Mouse (Mus musculus): ENCODE data around the gene Tnfaip8l2. TPM values are rescaled to one million over a fixed set of nuclear protein-coding genes. Genes with fewer than 3 reads are reported as not detected.

Gene Tnfaip8l2
- polyA plus RNA-seq, 1 experiment from 2014 or later, result 6.0 TPM

DNA sequence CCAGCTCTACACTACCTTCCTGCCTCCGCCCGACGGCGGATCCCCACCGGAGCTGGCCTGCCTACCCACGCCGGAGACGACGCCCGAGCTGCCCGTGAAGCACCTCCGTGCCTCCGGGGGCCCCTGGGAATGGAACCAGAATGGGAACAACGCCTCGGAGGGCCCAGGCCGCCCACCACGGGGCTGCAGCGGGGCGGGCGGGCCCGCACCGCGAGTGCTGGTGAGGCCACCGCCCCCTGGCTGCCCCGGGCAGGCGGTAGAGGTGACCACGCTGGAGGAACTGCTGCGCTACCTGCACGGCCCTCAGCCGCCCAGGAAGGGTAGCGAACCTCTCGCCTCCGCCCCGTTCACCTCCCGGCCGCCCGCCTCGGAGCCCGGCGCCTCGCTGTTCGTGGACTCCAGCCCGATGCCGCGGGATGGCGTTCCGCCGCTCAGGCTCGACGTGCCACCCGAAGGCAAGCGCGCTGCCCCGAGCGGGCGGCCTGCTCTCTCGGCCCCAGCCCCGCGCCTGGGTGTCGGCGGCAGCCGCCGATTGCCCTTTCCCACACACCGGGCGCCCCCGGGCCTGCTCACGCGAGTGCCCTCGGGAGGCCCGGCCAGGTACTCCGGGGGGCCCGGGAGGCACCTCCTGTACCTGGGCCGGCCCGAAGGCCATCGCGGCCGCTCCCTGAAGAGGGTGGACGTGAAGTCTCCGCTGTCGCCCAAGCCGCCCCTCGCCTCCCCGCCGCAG lies 30.5 kb upstream of the Tnfaip8l2 start:
- H3K4me3 ChIP-seq (replicated peaks), result peak overlapping the region; percentile 40
- H3K9me3 ChIP-seq (replicated peaks), result no peaks in the 10 kb centered on the region
- WGBS (ENCODE audit: insufficient replicate concordance), result 16% methylated on average over 84 of the region's 84 CpGs
- DNase-seq (no peak), ATAC-seq (ENCODE audit: low read depth) (no peak)
- H3K9ac ChIP-seq, result no peak overlapping the region
- no peak overlapping the region for H3K27ac ChIP-seq
- H3K27me3 ChIP-seq, result peaks cover 91% of the 10 kb centered on the region
- H3K4me1 ChIP-seq (replicated peaks), result peaks cover 11% of the 10 kb centered on the region
- H3K36me3 ChIP-seq, result no peaks in the 10 kb centered on the region
- H3K4me2 ChIP-seq, result peak overlapping the region; percentile 59

DNA sequence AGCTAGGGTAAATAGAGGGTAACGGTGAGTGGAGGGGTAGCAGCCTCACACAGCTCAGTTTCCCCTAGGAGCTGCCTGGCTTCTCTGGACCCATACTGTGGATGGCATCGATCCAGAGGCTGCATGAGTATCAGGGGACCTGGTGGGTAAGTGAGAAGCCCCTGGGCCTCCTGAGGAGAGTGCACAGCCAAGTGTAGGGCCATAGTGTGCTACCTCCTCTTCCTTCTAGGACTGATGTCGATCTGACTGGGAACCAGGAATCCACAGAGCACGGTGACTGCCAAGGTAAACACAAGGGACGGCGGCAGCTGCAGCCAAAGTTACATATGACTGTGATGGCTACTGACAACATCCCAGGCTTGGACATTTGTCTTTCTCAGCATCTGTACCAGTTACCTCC lies 28.9 kb upstream of the Tnfaip8l2 start:
- H3K9ac ChIP-seq, result no peak overlapping the region
- H3K36me3 ChIP-seq, result no peaks in the 10 kb centered on the region
- H3K27ac ChIP-seq, result no peak overlapping the region
- peaks cover 11% of the 10 kb centered on the region for H3K4me1 ChIP-seq (replicated peaks)
- no peak overlapping the region for H3K4me3 ChIP-seq (replicated peaks)
- DNase-seq (no peak), ATAC-seq (ENCODE audit: low read depth) (no peak)
- peaks cover 90% of the 10 kb centered on the region for H3K27me3 ChIP-seq
- no peaks in the 10 kb centered on the region for H3K9me3 ChIP-seq (replicated peaks)
- WGBS (ENCODE audit: insufficient replicate concordance), result 79% methylated on average over 6 of the region's 6 CpGs
- no peak overlapping the region for H3K4me2 ChIP-seq

DNA sequence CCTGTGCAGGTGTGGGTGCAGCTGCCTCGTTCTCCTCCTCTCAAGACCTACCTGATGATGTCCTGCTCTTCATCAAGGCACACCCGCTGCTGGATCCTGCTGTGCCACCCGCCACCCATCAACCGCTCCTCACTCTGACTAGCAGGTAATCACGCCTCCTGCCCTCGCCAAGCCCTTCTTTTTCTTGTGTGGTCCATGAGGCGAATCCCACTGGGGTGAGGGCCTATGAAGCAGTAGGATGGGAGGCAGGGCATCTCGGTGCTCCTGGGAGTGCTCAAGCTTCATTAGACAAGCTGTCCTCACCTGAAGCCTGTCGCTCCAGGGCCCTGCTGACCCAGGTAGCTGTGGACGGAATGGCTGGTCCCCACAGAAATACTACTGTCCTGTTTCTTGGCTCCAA lies 27.8 kb upstream of the Tnfaip8l2 start:
- ATAC-seq (ENCODE audit: low read depth) (no peak), DNase-seq (no peak)
- Histone ChIP-seq H3K36me3 (no peaks in the 10 kb centered on the region), H3K27ac (no peak overlapping the region), H3K4me2 (no peak overlapping the region), H3K27me3 (peaks cover 82% of the 10 kb centered on the region), H3K4me1 (replicated peaks) (peaks cover 11% of the 10 kb centered on the region), H3K4me3 (replicated peaks) (no peak overlapping the region), H3K9me3 (replicated peaks) (no peaks in the 10 kb centered on the region), H3K9ac (no peak overlapping the region)
- 78% methylated on average over 10 of the region's 10 CpGs for WGBS (ENCODE audit: insufficient replicate concordance)

DNA sequence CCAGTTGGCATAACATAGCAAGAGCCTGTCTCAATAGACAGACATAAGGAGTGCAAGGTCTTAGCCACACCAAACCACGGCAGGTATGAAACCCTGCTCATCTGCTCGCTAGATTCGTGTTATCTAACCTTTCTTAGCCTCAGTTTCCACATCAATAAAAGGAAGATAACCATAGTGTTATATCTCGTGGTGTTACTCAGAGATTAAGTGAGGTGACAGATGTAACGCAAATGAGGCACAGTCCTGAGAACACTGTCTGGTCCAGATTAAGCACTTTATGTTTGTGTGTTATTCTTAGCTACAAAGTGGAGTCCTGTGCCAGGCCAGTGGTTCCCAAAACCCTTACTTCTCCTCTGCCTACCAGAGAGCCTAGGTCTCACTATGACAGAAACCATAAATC lies 22.7 kb upstream of the Tnfaip8l2 start:
- no peak overlapping the region for H3K4me3 ChIP-seq (replicated peaks)
- H3K27ac ChIP-seq, result no peak overlapping the region
- H3K27me3 ChIP-seq, result peaks cover 75% of the 10 kb centered on the region
- H3K9me3 ChIP-seq (replicated peaks), result no peaks in the 10 kb centered on the region
- ATAC-seq (ENCODE audit: low read depth), result no peak
- no peak for DNase-seq
- no peak overlapping the region for H3K4me2 ChIP-seq
- H3K9ac ChIP-seq, result no peak overlapping the region
- H3K4me1 ChIP-seq (replicated peaks), result peaks cover 23% of the 10 kb centered on the region
- 28% methylated on average over 5 of the region's 5 CpGs for WGBS (ENCODE audit: insufficient replicate concordance)
- no peaks in the 10 kb centered on the region for H3K36me3 ChIP-seq

DNA sequence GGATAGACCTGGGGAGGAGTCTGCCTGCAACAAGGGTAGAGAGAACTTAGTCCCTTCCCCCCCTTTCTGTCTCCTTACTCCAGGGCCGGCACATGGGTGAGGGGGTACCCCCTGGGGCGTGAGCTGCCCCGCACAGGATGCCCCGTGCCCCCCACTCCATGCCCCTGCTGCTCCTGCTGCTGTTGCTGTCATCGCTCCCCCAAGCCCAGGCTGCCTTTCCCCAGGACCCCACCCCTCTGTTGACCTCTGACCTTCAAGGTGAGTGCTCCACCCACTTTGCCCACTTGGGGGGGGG lies 22.0 kb upstream of the Tnfaip8l2 start:
- H3K4me2 ChIP-seq, result no peak overlapping the region
- whole genome bisulfite sequencing (ENCODE audit: insufficient replicate concordance), result 55% methylated on average over 5 of the region's 5 CpGs
- H3K27ac ChIP-seq, result no peak overlapping the region
- ATAC-seq (ENCODE audit: low read depth), result no peak
- no peak for DNase-seq
- H3K9ac ChIP-seq, result no peak overlapping the region
- peaks cover 73% of the 10 kb centered on the region for H3K27me3 ChIP-seq
- peaks cover 30% of the 10 kb centered on the region for H3K4me1 ChIP-seq (replicated peaks)
- H3K4me3 ChIP-seq (replicated peaks), result no peak overlapping the region
- no peaks in the 10 kb centered on the region for H3K9me3 ChIP-seq (replicated peaks)
- H3K36me3 ChIP-seq, result no peaks in the 10 kb centered on the region

DNA sequence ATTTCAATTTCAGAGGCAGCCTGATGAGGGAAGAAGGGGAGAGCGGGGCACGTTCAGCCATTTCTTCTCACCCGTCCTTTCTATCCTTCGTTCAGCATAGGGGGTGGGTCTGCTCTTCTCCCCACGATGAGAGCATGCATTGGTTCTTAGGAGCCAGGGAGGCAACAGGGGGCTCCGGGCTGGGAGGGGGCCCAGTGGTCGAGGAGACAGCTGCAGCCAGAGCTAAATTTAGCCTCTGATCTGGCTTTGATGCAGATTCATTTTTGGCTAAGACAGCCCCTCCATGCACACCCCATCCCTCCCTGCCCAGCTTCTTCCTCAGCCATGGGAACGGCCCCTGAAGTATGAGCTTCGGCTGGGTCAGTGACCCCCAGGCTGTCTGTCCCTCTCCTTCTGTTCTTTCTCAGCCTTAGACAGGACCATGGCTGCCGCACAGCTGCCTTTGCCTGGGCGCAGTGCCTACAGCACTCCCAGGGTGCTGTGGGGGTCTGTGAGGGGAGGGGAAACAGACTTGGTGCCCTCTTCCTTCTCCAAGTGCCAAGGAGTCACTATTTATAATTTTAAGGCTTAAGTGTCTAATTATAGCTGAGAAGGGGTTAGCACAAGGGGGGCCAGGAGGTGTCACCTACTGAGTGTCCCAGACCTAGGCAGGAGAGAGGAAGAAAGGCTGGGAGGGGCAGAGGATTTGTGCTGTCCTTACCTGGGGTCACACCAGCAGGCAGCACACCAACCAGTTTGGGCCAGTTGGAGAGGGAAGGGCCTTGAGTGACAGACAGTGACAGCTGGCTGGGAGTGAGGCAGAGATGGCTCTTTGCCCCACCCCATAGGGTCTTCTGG lies 21.5 kb upstream of the Tnfaip8l2 start:
- Histone ChIP-seq H3K4me3 (replicated peaks) (no peak overlapping the region), H3K9me3 (replicated peaks) (no peaks in the 10 kb centered on the region), H3K9ac (no peak overlapping the region), H3K27me3 (peaks cover 74% of the 10 kb centered on the region), H3K4me1 (replicated peaks) (peaks cover 32% of the 10 kb centered on the region), H3K27ac (no peak overlapping the region), H3K36me3 (no peaks in the 10 kb centered on the region), H3K4me2 (no peak overlapping the region)
- DNase-seq, result no peak
- WGBS (ENCODE audit: insufficient replicate concordance), result 63% methylated on average over 11 of the region's 11 CpGs
- no peak for ATAC-seq (ENCODE audit: low read depth)

DNA sequence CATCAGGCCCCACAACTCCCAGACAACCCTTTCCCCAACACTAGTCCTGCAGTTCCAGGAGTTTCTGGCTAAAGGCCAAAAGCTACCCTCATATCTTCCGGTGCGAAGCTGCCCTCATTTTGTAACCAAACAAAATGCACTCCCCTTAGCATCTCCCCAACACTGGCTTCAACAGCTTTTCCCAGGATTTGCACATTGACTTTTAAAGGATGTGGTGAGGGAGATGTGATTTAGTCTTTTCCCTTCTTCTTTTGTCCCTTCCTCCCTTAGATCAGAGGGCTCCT lies 20.1 kb upstream of the Tnfaip8l2 start:
- 60% methylated on average over 2 of the region's 2 CpGs for WGBS (ENCODE audit: insufficient replicate concordance)
- Histone ChIP-seq H3K9me3 (replicated peaks) (no peaks in the 10 kb centered on the region), H3K4me3 (replicated peaks) (no peak overlapping the region), H3K4me1 (replicated peaks) (peaks cover 32% of the 10 kb centered on the region), H3K27ac (no peak overlapping the region), H3K4me2 (no peak overlapping the region), H3K36me3 (no peaks in the 10 kb centered on the region), H3K9ac (no peak overlapping the region), H3K27me3 (peaks cover 61% of the 10 kb centered on the region)
- ATAC-seq (ENCODE audit: low read depth) (no peak), DNase-seq (no peak)

DNA sequence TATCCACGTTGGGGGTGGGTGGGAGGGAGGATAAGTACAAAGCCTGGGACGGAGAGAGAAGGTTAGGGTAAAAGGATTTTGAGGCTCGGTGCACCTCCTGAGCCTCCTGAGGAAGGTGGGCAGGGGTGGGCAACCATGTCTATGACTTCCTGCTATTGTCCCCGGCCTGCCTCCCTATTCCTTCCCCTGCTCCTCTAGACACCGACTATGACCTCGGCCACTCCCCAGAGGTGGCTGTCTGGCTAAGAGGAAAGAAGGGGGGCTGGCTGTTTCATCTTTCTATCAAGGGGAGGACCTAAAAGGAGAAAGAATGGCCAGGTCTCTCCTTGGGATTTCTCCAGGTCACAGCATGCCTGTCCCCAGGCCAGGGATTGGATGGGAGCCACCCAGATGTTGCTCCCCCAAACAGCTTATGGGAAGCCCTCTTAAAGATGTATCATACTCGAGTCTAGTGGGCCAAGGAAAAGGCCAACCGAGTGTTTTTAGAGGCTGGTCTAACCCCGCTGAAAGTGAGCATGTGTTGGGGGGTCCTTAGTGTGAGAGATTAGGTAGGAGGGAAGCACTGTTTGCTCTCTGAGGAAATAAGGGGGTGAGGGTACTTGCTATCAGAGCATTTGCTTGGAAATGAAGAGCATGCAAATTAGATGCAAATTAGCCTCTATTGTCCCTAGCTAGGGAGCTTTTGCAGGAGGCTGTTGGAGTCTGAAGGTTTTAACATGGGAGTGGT lies 19.6 kb upstream of the Tnfaip8l2 start:
- ATAC-seq (ENCODE audit: low read depth) (no peak), DNase-seq (no peak)
- Histone ChIP-seq H3K36me3 (no peaks in the 10 kb centered on the region), H3K9ac (peak overlapping the region; percentile 6; the same call in 1 of the 2 replicates), H3K4me3 (replicated peaks) (peak overlapping the region; percentile 68), H3K27ac (no peak overlapping the region), H3K27me3 (peaks cover 56% of the 10 kb centered on the region), H3K4me1 (replicated peaks) (peaks cover 32% of the 10 kb centered on the region), H3K9me3 (replicated peaks) (no peaks in the 10 kb centered on the region), H3K4me2 (peak overlapping the region; percentile 95)
- 13% methylated on average over 9 of the region's 9 CpGs for WGBS (ENCODE audit: insufficient replicate concordance)

DNA sequence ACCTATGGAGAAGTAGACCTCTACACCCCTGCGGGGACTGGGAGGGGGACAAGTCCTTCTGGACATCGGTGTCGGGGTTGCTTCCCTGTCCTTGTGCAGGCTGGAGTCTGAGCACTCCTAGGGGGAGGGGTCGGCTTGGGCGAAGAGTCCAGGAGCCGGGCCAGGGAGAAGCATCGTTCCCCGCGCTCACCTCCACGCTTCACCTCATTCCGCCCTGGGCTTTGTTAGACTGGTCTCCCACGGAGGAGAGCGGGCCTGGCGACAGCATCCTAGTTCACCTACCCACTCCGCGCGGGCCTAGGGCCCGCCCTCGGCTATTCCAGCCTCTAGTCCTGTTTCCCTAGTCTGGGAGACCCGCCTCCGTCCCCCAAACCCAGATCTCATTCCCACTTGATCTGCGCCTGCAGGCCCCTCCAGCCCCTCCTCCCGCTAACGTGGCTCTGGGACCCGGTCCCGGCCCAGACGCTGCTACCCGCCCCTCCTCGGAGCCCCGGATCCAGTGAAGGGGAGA lies 18.9 kb upstream of the Tnfaip8l2 start:
- peak overlapping the region; percentile 95 for H3K4me2 ChIP-seq
- ATAC-seq (ENCODE audit: low read depth), result no peak
- peak overlapping the region; percentile 68 for H3K4me3 ChIP-seq (replicated peaks)
- H3K4me1 ChIP-seq (replicated peaks), result peaks cover 32% of the 10 kb centered on the region
- no peak for DNase-seq
- H3K36me3 ChIP-seq, result no peaks in the 10 kb centered on the region
- H3K27ac ChIP-seq, result no peak overlapping the region
- peak overlapping the region; percentile 67 for H3K9ac ChIP-seq
- WGBS (ENCODE audit: insufficient replicate concordance), result 4% methylated on average over 30 of the region's 30 CpGs
- no peaks in the 10 kb centered on the region for H3K9me3 ChIP-seq (replicated peaks)
- peaks cover 54% of the 10 kb centered on the region for H3K27me3 ChIP-seq

DNA sequence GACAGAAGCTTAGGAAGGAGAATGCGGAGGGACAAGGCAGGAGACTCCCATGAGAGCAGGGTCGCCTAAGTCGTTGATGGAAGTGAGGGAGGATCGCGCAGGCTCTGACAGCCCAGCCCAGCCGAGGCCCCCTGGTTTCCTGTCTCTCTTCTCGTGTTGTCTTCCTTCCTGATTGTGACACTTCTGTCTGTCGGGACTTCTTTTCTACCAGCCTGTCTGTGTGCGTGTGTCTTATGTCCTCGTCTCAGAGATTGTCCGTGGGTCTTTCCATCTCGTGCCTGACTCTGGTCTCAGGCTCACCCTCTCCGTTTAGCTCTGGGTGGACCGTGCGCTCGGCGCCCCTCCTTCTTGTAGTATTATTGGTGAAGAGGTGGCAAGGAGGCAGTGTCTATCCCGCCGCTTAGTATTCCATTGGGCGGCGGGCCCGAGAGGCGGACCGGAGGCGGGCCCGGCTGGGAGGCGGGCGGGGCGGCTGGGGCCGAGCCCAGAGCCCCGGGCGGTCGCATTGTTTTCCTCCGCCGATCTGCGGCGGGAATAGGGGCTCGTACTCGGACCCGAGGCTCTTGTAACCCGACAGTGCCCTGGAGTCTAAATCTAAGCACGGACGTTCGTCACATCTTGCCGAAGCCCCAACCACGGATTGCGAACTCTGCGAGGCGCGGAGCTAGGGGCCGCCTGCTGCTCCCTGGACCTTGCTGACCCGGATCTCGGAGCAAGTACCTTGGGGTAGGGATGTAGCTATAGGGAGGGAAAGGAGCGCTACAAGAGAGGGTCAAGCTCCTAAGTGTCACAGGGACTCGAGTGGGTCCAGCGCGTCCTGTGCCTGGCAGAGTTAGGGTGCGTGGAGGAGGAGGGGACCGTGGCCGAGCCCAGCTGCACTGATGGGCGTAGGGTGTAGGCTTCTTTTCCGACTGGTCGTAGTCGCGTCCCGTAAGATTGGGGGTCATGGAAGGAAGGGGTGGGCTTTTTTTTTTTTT lies 18.1 kb upstream of the Tnfaip8l2 start, which contains the start of gene Sema6c:
Gene Sema6c (plus strand): TSS at position 471 of the 977 bp plus-strand sequence.
- Histone ChIP-seq H3K9ac (peak within 1 kb of the TSS; percentile 67), H3K36me3 (no peaks in the 10 kb centered on the region), H3K4me3 (replicated peaks) (peak within 1 kb of the TSS; percentile 68), H3K9me3 (replicated peaks) (no peaks in the 10 kb centered on the region), H3K27me3 (peaks cover 54% of the 10 kb centered on the region), H3K4me1 (replicated peaks) (peaks cover 32% of the 10 kb centered on the region), H3K27ac (no peak within 1 kb of the TSS), H3K4me2 (peak within 1 kb of the TSS; percentile 95)
- ATAC-seq (ENCODE audit: low read depth) (peak; percentile 98), DNase-seq (peak; percentile 83)
- WGBS (ENCODE audit: insufficient replicate concordance), result under 1% methylated on average over 66 of the region's 66 CpGs
